Mouse (Mus musculus) skeletal muscle tissue, adult 2 months (tissue): ENCODE data around the gene Dlx6.

Experiments used
- DNase-seq: peaks from one replicate; pipeline ENCODE4 v3.0.0-alpha.2; 2012; ENCODE audit warnings: low read depth, low spot score

The Dlx6 gene

DNA sequence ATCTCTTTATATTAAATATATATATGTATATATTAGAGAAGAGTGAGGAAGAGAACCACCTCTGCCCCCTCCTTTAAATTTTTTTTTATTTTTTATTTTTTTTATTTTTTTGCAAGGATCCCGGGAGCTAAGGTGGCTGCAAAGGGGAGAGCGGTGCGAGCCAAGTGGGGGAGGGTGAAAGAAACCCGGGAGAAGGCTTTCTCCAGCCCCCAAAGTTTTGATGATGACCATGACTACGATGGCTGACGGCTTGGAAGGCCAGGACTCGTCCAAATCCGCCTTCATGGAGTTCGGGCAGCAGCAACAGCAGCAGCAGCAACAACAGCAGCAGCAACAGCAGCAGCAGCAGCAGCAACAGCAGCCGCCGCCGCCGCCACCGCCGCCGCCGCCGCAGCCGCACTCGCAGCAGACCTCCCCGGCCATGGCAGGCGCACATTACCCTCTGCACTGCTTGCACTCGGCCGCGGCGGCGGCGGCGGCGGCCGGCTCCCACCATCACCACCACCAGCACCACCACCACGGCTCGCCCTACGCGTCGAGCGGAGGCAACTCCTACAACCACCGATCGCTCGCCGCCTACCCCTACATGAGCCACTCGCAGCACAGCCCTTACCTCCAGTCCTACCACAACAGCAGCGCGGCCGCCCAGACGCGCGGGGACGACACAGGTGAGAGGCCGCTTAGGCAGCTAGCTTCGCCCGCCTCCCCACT, at the start of gene Dlx6:
Dlx6 (plus strand) TSS at position 175 of the 711 bp plus-strand sequence.
- DNase-seq: no peak

- no peak for DNase-seq
Measured at GRCm38 (mm10) chr6:6816821-6817220, 46.3 kb upstream of the Dlx6 start.

- DNase-seq: no peak
Measured at GRCm38 (mm10) chr6:6818036-6818788, 44.9 kb upstream of the Dlx6 start.

DNA sequence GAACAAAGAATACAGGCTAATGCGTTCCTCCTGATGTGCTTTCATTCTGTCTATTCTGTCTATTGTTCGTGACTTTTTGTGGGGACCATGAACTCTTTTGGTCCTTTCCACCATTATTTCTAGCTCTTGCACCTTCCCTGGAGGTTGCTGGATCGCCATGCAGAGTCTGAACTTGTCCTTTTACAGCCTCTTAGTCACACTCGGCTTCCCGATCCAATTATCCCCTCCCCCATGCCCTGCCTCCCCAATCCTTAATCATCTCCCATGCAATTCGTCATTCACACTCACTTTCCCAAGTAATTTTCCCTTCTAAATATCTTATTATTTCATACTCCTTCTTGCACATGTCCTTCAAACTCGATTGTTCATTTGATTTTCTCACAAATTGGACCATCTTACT, 44.0 kb upstream of the Dlx6 start:
- DNase-seq: no peak

GRCm38 (mm10) chr6:6825313-6825712, 37.8 kb upstream of the Dlx6 start:
- no peak for DNase-seq

GRCm38 (mm10) chr6:6826861-6827260, 36.3 kb upstream of the Dlx6 start:
- no peak for DNase-seq

DNA sequence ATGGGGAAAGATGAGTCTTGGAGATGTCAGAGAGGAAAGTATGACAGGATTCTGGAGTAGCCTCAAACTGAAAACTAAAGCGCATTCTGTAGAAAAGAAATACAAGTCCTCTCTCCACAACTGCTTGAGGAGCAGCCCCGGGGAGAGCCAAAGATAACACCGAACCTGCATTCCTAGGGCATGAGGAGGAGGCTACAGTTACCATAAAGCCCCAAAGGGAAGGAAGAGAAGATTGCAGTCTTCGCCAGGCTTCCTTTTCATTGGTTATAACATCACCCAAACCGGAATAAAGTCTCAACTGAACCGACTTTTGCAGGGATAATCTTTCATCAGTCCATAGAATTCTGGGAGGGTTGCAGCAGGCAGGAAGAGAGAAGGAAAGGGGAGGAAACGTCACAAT, 32.7 kb upstream of the Dlx6 start:
- DNase-seq: no peak

GRCm38 (mm10) chr6:6833301-6833700, 29.8 kb upstream of the Dlx6 start:
- DNase-seq: no peak

GRCm38 (mm10) chr6:6848541-6848940, 14.6 kb upstream of the Dlx6 start:
- DNase-seq: no peak

GRCm38 (mm10) chr6:6849744-6850143, 13.4 kb upstream of the Dlx6 start:
- no peak for DNase-seq

DNA sequence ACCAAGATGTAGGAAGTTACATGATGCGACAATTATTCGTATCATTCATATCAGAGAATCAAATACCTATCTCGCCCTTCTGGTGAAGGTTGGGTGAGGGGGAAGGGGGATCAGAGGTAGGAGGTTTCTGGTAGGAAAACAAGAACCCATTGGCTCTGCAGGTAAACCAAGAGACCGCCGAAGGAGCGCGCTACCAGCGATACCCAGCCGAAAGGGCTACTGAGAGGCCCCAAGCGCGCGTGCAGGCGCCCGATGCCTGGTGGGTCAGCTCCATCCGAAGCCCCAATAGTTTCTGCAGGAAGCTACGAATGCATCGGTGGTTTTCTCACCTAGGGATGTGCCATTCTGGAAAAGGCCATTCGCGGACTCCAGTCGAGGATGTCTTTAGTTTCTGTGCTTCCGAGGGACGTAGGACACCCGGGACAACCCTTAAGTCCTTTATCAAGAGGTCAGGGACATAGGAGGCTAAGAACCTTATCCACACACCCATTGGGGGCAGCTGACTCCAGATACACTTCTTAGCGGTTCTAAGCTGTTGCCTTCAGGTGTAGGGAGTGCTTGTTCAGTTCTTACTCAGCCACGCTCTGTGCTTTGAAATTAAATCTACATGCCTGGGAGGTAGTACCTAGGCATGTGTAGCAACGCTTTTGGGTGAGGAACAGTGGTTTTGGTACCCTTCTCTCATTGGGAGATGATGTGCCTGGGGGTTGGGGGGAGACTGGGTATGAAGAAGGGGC, 12.6 kb upstream of the Dlx6 start:
- DNase-seq: no peak

DNA sequence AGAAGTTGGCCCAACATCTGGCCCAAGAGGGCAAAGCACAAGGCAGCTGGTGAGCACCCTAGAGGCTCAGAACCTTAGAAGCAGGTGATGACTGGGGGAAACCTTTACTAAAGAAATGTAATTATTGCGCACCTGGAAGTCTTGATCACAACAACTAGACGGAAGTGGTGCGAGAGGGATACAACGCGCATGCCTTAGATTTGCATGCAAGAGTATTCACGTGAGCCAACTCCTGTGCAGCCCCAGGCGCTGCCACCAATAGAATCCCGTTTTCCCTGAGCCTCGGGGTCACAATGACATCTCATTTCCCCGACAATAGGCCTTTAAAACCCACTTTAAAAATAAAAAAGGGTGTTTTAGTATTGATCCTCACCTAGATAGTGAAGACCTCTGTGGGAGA, 12.0 kb upstream of the Dlx6 start:
- DNase-seq: no peak

GRCm38 (mm10) chr6:6852944-6853343, 10.2 kb upstream of the Dlx6 start:
- no peak for DNase-seq

GRCm38 (mm10) chr6:6854176-6854575, 9.0 kb upstream of the Dlx6 start:
- DNase-seq: no peak

DNA sequence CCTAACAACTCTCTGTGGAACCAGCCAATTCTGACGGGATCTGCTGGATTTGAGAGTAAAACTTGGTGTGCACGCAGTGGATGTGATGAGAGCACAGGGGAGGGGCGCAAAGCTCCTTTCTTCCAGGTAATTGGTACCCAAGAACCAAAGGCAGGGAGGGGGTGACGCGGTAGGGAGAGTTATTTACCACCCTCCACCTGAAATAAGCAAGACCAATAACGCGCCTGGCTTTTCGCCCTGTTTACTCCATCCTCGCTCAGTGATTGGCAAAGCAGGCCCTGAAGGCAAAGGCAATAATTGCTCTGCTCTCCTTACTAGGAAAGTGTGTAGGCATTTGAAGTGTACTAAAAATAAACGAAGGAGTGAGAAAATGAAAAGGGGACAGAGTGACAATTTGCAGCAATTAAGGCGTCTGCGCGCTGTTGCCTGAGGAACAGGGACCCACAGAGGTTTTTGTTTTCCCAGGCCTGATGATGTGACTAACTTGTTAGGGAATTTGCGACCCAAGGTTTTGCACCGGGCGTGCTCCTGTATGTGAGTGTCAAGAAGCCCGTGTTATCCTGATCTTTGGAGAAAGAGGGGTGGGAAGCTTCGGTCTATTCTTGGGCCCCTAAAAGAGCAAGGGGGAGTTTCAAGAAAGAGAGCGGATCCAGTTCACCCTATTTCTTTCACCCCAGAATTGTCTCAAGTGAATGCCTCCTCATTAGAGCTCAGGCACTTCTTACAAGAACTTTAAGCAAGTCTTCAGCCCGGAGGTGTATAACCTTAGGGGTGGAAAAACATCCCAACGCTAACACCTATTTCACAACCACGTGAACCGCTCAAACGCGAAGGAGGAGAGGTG, 8.0 kb upstream of the Dlx6 start:
- DNase-seq: no peak

DNA sequence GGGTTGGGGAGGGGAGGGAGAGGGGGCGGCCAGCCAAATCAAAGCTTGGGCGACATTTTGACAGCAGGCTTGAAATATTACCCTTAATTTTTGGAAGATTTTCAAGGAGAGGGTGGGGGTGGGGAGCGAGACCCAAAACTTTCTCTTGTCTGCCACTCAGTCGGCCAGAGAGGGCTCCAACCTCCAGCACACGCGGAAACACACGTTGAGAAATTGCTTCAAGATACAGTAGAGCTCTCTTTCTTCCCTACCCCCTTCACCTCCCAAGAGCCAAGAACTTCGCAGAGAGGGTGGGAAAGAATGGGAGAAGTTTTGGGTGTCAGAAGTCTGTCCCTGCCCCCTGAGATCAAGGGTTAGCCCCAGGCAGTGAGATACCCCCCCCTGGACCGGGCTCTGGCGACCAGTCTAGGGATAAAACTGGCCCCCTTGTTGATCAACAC, 7.4 kb upstream of the Dlx6 start:
- DNase-seq: no peak

- no peak for DNase-seq
Measured at GRCm38 (mm10) chr6:6856316-6856715, 6.8 kb upstream of the Dlx6 start.

GRCm38 (mm10) chr6:6856881-6857280, 6.3 kb upstream of the Dlx6 start:
- no peak for DNase-seq

- DNase-seq: no peak
Measured at GRCm38 (mm10) chr6:6857766-6858165, 5.4 kb upstream of the Dlx6 start.

DNA sequence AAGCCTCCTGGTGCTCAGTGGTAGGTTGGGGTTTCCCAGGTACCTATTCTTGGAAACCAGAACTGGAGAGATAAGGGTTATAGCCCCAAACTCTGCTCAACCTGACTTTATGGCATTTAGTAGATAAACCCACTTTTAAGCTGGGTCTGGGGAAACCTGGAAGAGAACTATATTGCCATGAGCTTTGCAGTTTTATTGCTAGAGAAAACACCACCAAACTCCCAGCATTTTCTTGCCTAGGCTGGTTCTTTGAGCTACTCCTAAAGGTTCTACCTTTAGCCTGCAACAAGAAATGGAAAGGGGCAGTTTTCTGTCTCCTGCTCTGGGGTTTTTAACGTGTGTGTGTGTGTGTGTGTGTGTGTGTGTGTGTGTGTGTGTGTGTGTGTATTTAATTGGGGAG, 4.6 kb upstream of the Dlx6 start:
- no peak for DNase-seq

DNA sequence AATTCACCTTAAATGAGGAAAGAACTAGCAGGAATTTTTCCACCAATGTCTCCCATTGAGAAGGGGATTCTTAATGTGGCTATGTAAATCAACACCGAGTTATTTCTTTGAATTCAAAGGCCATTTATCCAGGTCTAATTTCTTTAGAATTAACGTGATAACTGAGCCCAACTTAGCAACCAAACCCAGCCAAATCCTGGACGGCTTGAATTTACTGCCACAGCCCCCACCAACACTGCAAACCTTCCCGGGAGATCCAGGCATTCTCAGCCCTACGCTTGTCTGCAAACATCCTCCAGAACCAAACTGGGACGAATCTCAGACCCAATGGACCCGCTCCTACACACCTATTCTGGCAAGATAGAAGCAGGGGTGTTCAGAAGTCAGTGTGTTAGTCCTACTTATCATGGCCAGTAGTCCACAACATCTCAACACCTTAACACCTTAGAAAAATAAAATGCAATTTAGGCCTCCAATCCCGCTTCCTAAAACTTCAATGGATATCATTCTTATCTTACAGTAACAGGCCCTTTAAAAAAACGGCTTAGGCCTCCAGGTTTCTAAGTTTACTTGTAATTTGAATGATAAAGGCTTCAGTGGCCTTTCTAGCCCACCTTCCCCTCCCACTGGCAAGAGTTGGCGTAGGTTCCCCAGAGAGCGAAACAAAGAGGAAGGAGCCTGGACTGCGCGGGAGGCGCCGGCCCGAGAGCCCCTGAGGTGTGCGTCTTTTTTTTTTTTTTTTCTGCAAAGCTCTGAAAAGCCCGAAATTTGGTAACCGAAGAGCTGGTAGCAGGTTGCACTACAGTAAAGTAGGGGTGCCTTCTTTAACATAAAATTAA, 3.8 kb upstream of the Dlx6 start:
- no peak for DNase-seq
